Mouse (Mus musculus) liver, adult 2 months (tissue): ENCODE results near the gene Gm20388. TPM values are rescaled to one million over a fixed set of nuclear protein-coding genes. Genes with fewer than 3 reads are reported as not detected.
A peak's percentile ranks its signal among the peaks of the same experiment; 100 is the strongest.
"Not testable (repeated sequence)": the region's sequence is repeated elsewhere in the genome, so short reads cannot be mapped to it uniquely, and the experiment has no call there.

Source experiments
- DNase-seq: peaks from one replicate; pipeline ENCODE4 v3.0.0-alpha.2; 2011; ENCODE audit warnings: low read depth, low spot score; ENCODE audit errors: extremely low read depth
- H3K27ac ChIP-seq: fragments of 200-500 bp; replicated peaks from 2 replicates; pipeline ENCODE4 v1.5.1; 2012; ENCODE audit warnings: low read depth, mild to moderate bottlenecking, control low read depth, inconsistent platforms, low read length; ENCODE audit not compliant: insufficient read depth
- H3K27me3 ChIP-seq: fragments of 200-500 bp; 2 replicates; pipeline ENCODE4 v1.6.1; 2012; ENCODE audit warnings: mild to moderate bottlenecking, moderate library complexity, low read length, inconsistent platforms; ENCODE audit not compliant: control insufficient read depth, insufficient read depth
- H3K36me3 ChIP-seq: fragments of 200-500 bp; 2 replicates; pipeline ENCODE4 v1.6.1; 2012; ENCODE audit warnings: low read length, inconsistent platforms; ENCODE audit not compliant: control insufficient read depth, insufficient read depth
- H3K4me1 ChIP-seq: fragments of 200-500 bp; 2 replicates; pipeline ENCODE4 v1.6.1; 2011; ENCODE audit warnings: low read length; ENCODE audit not compliant: control insufficient read depth, insufficient read depth
- H3K4me3 ChIP-seq: fragments of 200-500 bp; 2 replicates; pipeline ENCODE4 v1.5.1; 2011; ENCODE audit warnings: low read depth, mild to moderate bottlenecking, control low read depth, low read length, moderate library complexity; ENCODE audit not compliant: insufficient read depth
- H3K79me2 ChIP-seq: fragments of 200-500 bp; 2 replicates; pipeline ENCODE4 v1.6.1; 2012; ENCODE audit warnings: inconsistent platforms, mild to moderate bottlenecking, low read length, moderate library complexity; ENCODE audit not compliant: control insufficient read depth, insufficient read depth
- H3K9ac ChIP-seq: fragments of 200-500 bp; 2 replicates; pipeline ENCODE4 v1.6.1; 2012; ENCODE audit warnings: low read depth, mild to moderate bottlenecking, control low read depth, inconsistent platforms, low read length
- CTCF ChIP-seq: fragments of 200-500 bp; IDR thresholded peaks from 2 replicates; pipeline ENCODE4 v1.5.1; 2011; ENCODE audit warnings: low read depth, low read length, control low read depth
- POLR2A ChIP-seq: fragments of 200-500 bp; IDR thresholded peaks from 2 replicates; pipeline ENCODE4 v1.6.1; 2011; ENCODE audit warnings: low read length, control low read depth; ENCODE audit not compliant: insufficient read depth; ENCODE audit errors: extremely low read depth
- WGBS: fragments of 180-500 bp; shearing (Covaris S2); methylation state at CpG from one replicate; pipeline ENCODE4 v1.1.7; 2018; 5-methylcytosine and 5-hydroxymethylcytosine counted together
- polyA plus RNA-seq: library from polyadenylated mRNA; depleted of rRNA; stranded (reverse); fragments of >200 nt; gene quantifications from 2 replicates; pipeline ENCODE4 v1.2.3, GENCODE M21; 2012
- total RNA-seq: library from RNA; depleted of rRNA; stranded (reverse); fragments of >200 nt; gene quantifications from 2 replicates; pipeline ENCODE4 v1.2.3, GENCODE M21; 2014

The Gm20388 gene
- total and polyA plus RNA-seq, 2 experiments = 6.4 to 19.9 TPM

- Histone ChIP-seq H3K79me2 (no peaks in the 10 kb centered on the region), H3K4me1 (no peaks in the 10 kb centered on the region), H3K27me3 (no peaks in the 10 kb centered on the region), H3K36me3 (peaks cover 33% of the 10 kb centered on the region), H3K4me3 (no peak overlapping the region), H3K9ac (no peak overlapping the region), H3K27ac (no peak overlapping the region)
- TF ChIP-seq POLR2A (no peak), CTCF (no peak)
- 97% methylated on average over 6 of the region's 6 CpGs for WGBS
- no peak for DNase-seq
Observed at GRCm38 (mm10) chr8:123454559-123454958, 3543.9 kb downstream of the Gm20388 start.

DNA sequence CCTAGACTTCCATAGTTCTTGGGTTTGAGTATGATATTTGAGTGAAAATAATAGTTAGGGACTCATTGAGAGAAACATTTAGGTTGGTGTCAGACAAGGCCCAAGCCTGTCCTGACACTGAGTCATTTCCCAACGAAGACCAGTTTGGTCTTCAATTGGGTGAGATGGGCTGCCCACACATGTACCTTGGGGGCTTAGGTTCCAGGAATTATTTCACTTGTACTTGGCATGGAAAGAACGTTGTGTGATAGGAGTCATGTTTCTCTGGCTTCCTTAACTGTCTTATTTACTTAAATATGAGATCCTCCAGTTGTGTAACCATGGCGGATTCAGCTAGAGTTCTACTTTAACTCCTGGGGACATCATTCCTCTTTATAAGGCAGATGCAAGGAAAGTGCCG, 3553.0 kb downstream of the Gm20388 start:
- DNase-seq = no peak
- Histone ChIP-seq H3K36me3 (peaks cover 11% of the 10 kb centered on the region), H3K79me2 (no peaks in the 10 kb centered on the region), H3K4me3 (no peak overlapping the region), H3K4me1 (peaks cover 4% of the 10 kb centered on the region), H3K9ac (no peak overlapping the region), H3K27me3 (no peaks in the 10 kb centered on the region), H3K27ac (no peak overlapping the region)
- WGBS = 86% methylated on average over 4 of the region's 4 CpGs
- TF ChIP-seq POLR2A (no peak), CTCF (no peak)

DNA sequence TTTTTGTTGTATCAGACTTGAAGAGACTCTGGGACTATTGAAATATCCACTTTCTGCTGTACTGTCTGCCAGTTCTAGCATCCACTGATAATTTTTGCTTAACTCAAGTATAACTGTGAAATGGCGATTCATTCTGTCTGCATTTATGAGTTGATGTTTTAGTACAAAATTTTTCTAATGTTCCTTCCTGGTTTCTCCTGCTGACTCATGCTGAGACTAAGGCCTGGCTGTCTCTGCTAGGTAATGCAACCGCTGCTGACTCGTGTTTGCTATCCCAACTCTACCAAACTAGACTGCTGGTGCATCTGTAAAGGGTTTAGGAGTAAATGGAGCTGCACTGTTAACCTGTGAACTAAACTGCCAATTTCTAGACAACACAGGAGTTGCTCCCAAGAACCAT, 3556.8 kb downstream of the Gm20388 start:
- Histone ChIP-seq H3K9ac (no peak overlapping the region), H3K36me3 (0 out of 2 replicates have a peak, but pooled peaks cover 1% of the 10 kb centered on the region), H3K4me1 (peaks cover 4% of the 10 kb centered on the region), H3K79me2 (no peaks in the 10 kb centered on the region), H3K4me3 (no peak overlapping the region), H3K27ac (no peak overlapping the region), H3K27me3 (no peaks in the 10 kb centered on the region)
- TF ChIP-seq POLR2A (no peak), CTCF (no peak)
- no peak for DNase-seq
- WGBS = 69% methylated on average over 3 of the region's 3 CpGs

- peak overlapping the region; percentile 72 for H3K27ac ChIP-seq
- not testable (repeated sequence) for H3K79me2 ChIP-seq
- DNase-seq = peak; percentile 88
Observed at GRCm38 (mm10) chr8:123472991-123473390, 3562.3 kb downstream of the Gm20388 start.

DNA sequence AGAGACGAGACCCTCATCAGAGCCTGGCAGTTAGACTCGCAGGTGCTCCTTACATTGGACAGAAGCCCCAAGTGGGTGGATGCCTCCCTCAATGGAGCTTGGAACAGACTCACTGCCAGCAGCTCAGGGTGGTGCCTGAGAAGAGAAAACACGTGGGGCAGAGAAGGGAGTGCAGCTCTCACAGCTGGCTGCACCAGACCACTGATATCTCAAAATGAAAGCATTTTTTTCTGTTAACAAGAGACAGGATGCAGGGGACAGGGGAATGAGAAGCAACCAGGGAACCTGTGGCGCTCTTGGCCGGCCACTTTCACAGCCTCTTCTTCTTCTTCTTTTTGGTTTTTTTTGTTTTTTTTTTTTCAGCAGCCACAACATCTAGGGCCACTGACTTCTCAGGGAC, 3563.9 kb downstream of the Gm20388 start:
- not testable (repeated sequence) for H3K9ac ChIP-seq, H3K36me3 ChIP-seq, DNase-seq, H3K4me3 ChIP-seq, H3K27me3 ChIP-seq, H3K27ac ChIP-seq
- 63% methylated on average over 5 of the region's 5 CpGs for WGBS
- Histone ChIP-seq H3K79me2 (peaks cover 12% of the 10 kb centered on the region; the same call in 1 of the 2 replicates), H3K4me1 (peaks cover 20% of the 10 kb centered on the region)

More at GRCm38 (mm10) chr8:123472991-123473390, 3562.3 kb downstream of the Gm20388 start:
- not testable (repeated sequence) for H3K27me3 ChIP-seq, H3K36me3 ChIP-seq, H3K4me3 ChIP-seq
- Histone ChIP-seq H3K4me1 (peaks cover 14% of the 10 kb centered on the region), H3K9ac (peak overlapping the region; percentile 34; the same call in 1 of the 2 replicates)
- 16% methylated on average over 6 of the region's 6 CpGs for WGBS

- Histone ChIP-seq H3K27ac (peak overlapping the region; percentile 37; the same call in 1 of the 2 replicates), H3K4me1 (peaks cover 20% of the 10 kb centered on the region), H3K27me3 (no peaks in the 10 kb centered on the region), H3K36me3 (peaks cover 5% of the 10 kb centered on the region; the same call in 1 of the 2 replicates), H3K9ac (peak overlapping the region; percentile 66), H3K79me2 (peaks cover 12% of the 10 kb centered on the region; the same call in 1 of the 2 replicates), H3K4me3 (peak overlapping the region; percentile 88)
- WGBS = 8% methylated on average over 34 of the region's 34 CpGs
- peak; percentile 54 for DNase-seq
- TF ChIP-seq POLR2A (no peak), CTCF (no peak)
Observed at GRCm38 (mm10) chr8:123476911-123477736, 3566.5 kb downstream of the Gm20388 start.
